Mouse (Mus musculus): ENCODE results near the gene Pdzd2.

DNA sequence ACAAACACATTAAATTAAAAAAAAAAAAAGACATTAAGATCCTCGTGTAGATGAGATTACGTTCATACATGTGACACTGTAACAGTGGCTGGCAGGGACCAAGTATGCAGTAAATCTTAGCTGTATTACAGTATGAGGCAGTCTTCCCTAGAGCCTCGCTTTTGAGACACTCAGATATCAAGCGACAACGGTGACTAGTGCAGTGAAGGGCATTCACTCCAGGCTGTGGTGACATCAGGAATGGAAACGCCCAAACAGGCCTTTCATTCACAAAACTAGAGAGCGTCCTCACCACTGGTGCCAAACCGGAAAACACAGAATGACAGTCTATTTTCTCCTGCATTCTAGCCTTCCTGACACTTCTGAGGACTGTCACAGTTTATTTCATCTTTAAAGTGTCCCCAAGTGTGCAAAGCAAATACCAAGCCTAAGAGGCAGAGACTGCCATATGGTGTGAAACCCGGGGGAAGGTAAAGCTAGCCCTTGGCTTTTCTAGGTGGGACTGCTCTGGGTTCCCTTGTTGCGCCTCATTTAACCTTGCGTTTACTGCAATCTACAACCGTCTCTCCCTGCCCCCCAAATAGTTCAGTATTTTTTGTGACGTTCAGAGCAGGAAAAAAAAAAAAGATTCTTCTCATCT lies 195.9 kb downstream of the Pdzd2 start:
- TF ChIP-seq CTCF (IDR thresholded peaks at IDR 0.05) (no peak), EP300 (IDR thresholded peaks at IDR 0.05) (no peak)
